Mouse (Mus musculus) embryonic facial prominence, embryonic 15.5 days (tissue): ENCODE measurements at regions not wholly inside any gene's neighbourhood (a gene's known extent, or its start where the extent isn't known, plus 50 kb on each side); places are given as distances from the start of the nearest gene placed in this dataset.
A peak's percentile ranks its signal among the peaks of the same experiment; 100 is the strongest.

Experiments
- ATAC-seq: fragments of 200-750 bp; cut with Nextera tagmentation; 2 replicates; pipeline ENCODE4 v1.8.0; 2017; ENCODE audit warnings: low read depth, moderate TSS enrichment; ENCODE audit not compliant: insufficient number of reproducible peaks, low FRiP score, low TSS enrichment
- H3K27ac ChIP-seq: fragments of 300-500 bp; sonication (generic); replicated peaks from 2 replicates; pipeline ENCODE4 v1.5.1; 2015; ENCODE audit warnings: mild to moderate bottlenecking, inconsistent platforms
- H3K27me3 ChIP-seq: fragments of 300-500 bp; sonication (generic); 2 replicates; pipeline ENCODE4 v1.6.1; 2015; ENCODE audit warnings: inconsistent platforms
- H3K36me3 ChIP-seq: fragments of 300-500 bp; sonication (generic); 2 replicates; pipeline ENCODE4 v1.6.1; 2015; ENCODE audit warnings: mild to moderate bottlenecking, inconsistent platforms
- H3K4me1 ChIP-seq: fragments of 300-500 bp; sonication (generic); 2 replicates; pipeline ENCODE4 v1.6.1; 2015; ENCODE audit warnings: inconsistent platforms
- H3K4me2 ChIP-seq: fragments of 300-500 bp; sonication (generic); replicated peaks from 2 replicates; pipeline ENCODE4 v1.6.1; 2015; ENCODE audit warnings: mild to moderate bottlenecking, inconsistent platforms
- H3K4me3 ChIP-seq: fragments of 300-500 bp; sonication (generic); replicated peaks from 2 replicates; pipeline ENCODE4 v1.5.1; 2015; ENCODE audit warnings: mild to moderate bottlenecking, inconsistent platforms
- H3K9ac ChIP-seq: fragments of 300-500 bp; sonication (generic); 2 replicates; pipeline ENCODE4 v1.6.1; 2015; ENCODE audit warnings: inconsistent platforms
- H3K9me3 ChIP-seq: fragments of 300-500 bp; sonication (generic); replicated peaks from 2 replicates; pipeline ENCODE4 v1.6.1; 2016; ENCODE audit warnings: inconsistent platforms
- WGBS: fragments of 180-500 bp; shearing (Covaris S2); methylation state at CpG from one replicate; pipeline ENCODE4 v1.1.7; 2015; 5-methylcytosine and 5-hydroxymethylcytosine counted together

- Histone ChIP-seq H3K9me3 (no peaks in the 10 kb centered on the region), H3K4me3 (no peak overlapping the region), H3K27ac (no peak overlapping the region), H3K9ac (no peak overlapping the region), H3K4me1 (no peaks in the 10 kb centered on the region), H3K36me3 (no peaks in the 10 kb centered on the region), H3K27me3 (no peaks in the 10 kb centered on the region; the same call in 1 of the 2 replicates), H3K4me2 (no peak overlapping the region)
- WGBS: 80% methylated on average over 4 of the region's 4 CpGs
- no peak for ATAC-seq
Observed at GRCm38 (mm10) chr1:61050346-61050745, 72.6 kb downstream of the Icos start.

DNA sequence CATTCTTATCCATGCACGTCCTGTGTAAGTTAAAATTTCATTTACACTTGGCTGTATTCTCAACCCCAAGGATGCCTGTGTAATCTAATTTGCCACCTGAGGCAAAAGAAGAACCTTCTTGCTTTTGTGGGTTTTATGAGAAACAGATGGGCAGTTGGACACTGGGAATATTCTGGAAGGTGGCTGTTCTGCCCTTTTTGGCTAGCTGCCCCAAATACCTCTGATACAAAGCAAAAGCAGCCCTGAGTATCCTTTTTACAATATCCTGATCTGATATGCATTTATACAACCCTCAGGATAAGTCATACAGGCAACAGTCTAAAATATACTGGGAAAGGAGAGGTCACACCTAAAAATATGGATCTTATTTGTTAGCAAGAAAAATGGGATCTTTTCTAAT, 75.9 kb downstream of the Icos start:
- no peak for ATAC-seq
- no peak overlapping the region for H3K27ac ChIP-seq
- no peak overlapping the region for H3K4me3 ChIP-seq
- no peak overlapping the region for H3K9ac ChIP-seq
- WGBS: 32% methylated on average over 1 of the region's 1 CpGs
- no peaks in the 10 kb centered on the region for H3K9me3 ChIP-seq
- no peaks in the 10 kb centered on the region for H3K36me3 ChIP-seq
- H3K27me3 ChIP-seq: no peaks in the 10 kb centered on the region; the same call in 1 of the 2 replicates
- H3K4me1 ChIP-seq: no peaks in the 10 kb centered on the region
- no peak overlapping the region for H3K4me2 ChIP-seq

DNA sequence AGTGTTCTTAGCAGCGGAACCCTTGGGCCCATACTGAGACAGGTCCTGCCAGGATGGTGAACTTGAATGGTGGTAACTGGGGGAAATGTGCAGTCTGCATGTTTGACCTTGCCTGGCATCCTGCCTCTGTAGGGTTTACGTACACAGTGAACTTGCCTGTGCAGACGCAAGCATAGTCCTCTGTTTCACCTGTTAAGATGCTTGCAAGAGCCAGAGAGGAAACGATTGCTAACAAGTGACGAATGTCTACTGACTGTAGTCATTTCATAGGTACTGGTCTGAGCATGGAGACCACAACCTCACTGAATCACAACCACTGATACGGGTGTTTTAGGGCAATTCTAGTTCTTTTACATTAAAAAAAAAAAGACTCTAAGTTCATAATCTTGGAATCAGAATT, 76.7 kb downstream of the Icos start:
- H3K4me3 ChIP-seq: no peak overlapping the region
- no peak overlapping the region for H3K27ac ChIP-seq
- H3K27me3 ChIP-seq: no peaks in the 10 kb centered on the region; the same call in 1 of the 2 replicates
- H3K4me1 ChIP-seq: no peaks in the 10 kb centered on the region
- no peak overlapping the region for H3K4me2 ChIP-seq
- no peaks in the 10 kb centered on the region for H3K36me3 ChIP-seq
- H3K9ac ChIP-seq: no peak overlapping the region
- 77% methylated on average over 6 of the region's 6 CpGs for WGBS
- no peak for ATAC-seq
- no peaks in the 10 kb centered on the region for H3K9me3 ChIP-seq

DNA sequence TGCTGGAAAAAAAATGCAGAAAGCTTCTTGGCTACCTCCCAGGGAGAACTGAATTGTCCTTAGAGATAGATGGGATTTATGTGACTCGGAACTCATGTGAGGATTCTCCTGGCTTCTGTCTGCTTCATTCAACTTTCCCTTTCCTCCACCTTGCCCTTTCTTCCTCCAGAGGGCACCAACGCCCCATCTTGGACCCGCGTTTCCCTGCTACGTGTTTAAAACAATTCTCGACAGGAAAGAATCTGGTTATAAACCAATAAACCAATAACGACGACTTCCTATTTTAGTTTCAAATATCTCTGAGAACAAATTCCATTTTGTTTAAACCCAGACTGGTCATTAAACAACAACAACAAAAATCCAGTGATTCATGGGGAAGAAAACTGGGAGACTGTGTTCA, 77.4 kb downstream of the Icos start:
- ATAC-seq: no peak
- 4% methylated on average over 8 of the region's 8 CpGs for WGBS
- H3K36me3 ChIP-seq: no peaks in the 10 kb centered on the region
- H3K4me2 ChIP-seq: no peak overlapping the region; the same call in 1 of the 2 replicates
- no peaks in the 10 kb centered on the region; the same call in 1 of the 2 replicates for H3K27me3 ChIP-seq
- H3K9me3 ChIP-seq: no peaks in the 10 kb centered on the region
- no peak overlapping the region for H3K4me3 ChIP-seq
- no peaks in the 10 kb centered on the region for H3K4me1 ChIP-seq
- H3K9ac ChIP-seq: no peak overlapping the region
- no peak overlapping the region for H3K27ac ChIP-seq

GRCm38 (mm10) chr1:61059910-61060536, 82.3 kb downstream of the Icos start:
- Histone ChIP-seq H3K36me3 (no peaks in the 10 kb centered on the region), H3K4me1 (no peaks in the 10 kb centered on the region), H3K27me3 (no peaks in the 10 kb centered on the region), H3K4me2 (no peak overlapping the region), H3K9me3 (no peaks in the 10 kb centered on the region), H3K27ac (no peak overlapping the region), H3K4me3 (no peak overlapping the region), H3K9ac (no peak overlapping the region)
- 40% methylated on average over 11 of the region's 11 CpGs for WGBS
- ATAC-seq: peak; percentile 34

GRCm38 (mm10) chr1:61061892-61062460, 84.2 kb downstream of the Icos start:
- Histone ChIP-seq H3K4me3 (no peak overlapping the region), H3K9ac (no peak overlapping the region), H3K9me3 (no peaks in the 10 kb centered on the region), H3K36me3 (no peaks in the 10 kb centered on the region), H3K27me3 (no peaks in the 10 kb centered on the region), H3K4me2 (no peak overlapping the region), H3K27ac (peak overlapping the region; percentile 58; the same call in 1 of the 2 replicates), H3K4me1 (no peaks in the 10 kb centered on the region)
- WGBS: 34% methylated on average over 3 of the region's 3 CpGs
- ATAC-seq: no peak

DNA sequence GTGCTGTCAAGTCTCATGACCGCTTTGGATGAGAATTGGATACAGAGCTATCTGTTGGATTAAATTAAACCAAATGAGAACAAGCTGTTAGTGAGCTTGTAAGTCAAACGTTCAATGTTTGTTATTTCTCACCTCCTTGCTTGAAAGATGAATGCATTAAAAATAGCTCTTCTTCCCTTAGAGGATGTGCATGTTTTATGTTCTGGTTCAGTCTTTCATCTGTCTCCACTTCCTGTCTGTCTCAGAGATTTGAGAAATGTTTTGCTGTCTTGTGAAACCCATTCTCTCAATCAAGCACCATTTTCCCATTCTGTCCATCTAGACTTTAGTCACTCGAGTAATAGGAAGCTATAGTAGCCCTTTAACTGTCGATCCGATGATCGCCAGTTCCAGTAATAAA, 90.4 kb downstream of the Icos start:
- Histone ChIP-seq H3K4me3 (no peak overlapping the region), H3K27ac (no peak overlapping the region), H3K4me2 (no peak overlapping the region), H3K27me3 (no peaks in the 10 kb centered on the region), H3K9me3 (no peaks in the 10 kb centered on the region), H3K36me3 (no peaks in the 10 kb centered on the region), H3K9ac (no peak overlapping the region), H3K4me1 (no peaks in the 10 kb centered on the region)
- 66% methylated on average over 6 of the region's 6 CpGs for WGBS
- no peak for ATAC-seq

DNA sequence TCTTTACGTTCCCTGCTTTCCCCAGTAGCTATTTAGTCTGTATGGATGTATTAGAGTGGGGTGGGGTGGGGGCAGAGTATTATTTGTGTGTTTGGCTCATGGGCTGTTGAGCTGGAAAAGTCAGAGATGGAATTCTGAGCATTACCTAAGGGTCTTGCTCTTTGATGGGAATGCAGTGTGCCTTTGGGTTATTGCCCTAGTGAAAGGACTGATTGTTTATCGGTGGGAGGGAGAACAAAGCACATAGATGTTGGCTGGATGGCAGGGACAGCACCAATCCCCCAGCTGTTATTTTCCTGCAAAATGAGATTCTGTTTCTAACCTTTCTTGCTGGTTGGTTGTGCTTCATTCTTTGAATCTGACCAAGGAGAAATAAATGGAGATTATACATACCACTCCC, 96.4 kb downstream of the Icos start:
- H3K4me2 ChIP-seq: no peak overlapping the region

GRCm38 (mm10) chr1:61075335-61075734, 97.6 kb downstream of the Icos start:
- Histone ChIP-seq H3K27ac (no peak overlapping the region), H3K9ac (no peak overlapping the region), H3K9me3 (no peaks in the 10 kb centered on the region), H3K4me2 (no peak overlapping the region), H3K36me3 (no peaks in the 10 kb centered on the region), H3K27me3 (no peaks in the 10 kb centered on the region), H3K4me3 (no peak overlapping the region), H3K4me1 (no peaks in the 10 kb centered on the region)
- WGBS: 81% methylated on average over 1 of the region's 1 CpGs
- no peak for ATAC-seq

More for the DNA sequence above, 96.4 kb downstream of the Icos start:
- H3K36me3 ChIP-seq: no peaks in the 10 kb centered on the region
- no peak overlapping the region for H3K4me3 ChIP-seq
- H3K27me3 ChIP-seq: no peaks in the 10 kb centered on the region
- H3K4me1 ChIP-seq: no peaks in the 10 kb centered on the region
- no peak for ATAC-seq
- H3K9ac ChIP-seq: no peak overlapping the region
- no peaks in the 10 kb centered on the region for H3K9me3 ChIP-seq
- 45% methylated on average over 2 of the region's 2 CpGs for WGBS
- H3K27ac ChIP-seq: no peak overlapping the region

DNA sequence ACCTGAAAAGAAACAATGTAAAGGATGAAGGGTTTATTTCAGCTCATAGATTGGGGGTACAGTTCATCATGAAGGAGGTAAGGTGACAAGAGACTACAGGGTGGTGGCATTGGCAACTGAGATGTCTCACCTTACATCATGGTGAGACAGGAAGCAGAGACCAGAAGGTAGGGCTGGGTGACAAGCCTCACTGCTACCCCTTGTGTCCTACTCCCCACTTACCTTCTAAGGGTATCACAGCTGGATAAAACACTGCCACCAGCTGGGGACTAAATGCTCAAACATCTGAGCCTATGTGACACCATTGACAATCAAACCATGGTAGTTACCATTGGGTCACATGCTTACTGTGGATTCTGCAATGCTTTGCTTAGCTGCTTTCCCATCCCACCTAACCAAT, 107.0 kb downstream of the Icos start:
- Histone ChIP-seq H3K4me1 (no peaks in the 10 kb centered on the region), H3K36me3 (no peaks in the 10 kb centered on the region), H3K9ac (no peak overlapping the region), H3K9me3 (no peaks in the 10 kb centered on the region), H3K27me3 (0 out of 2 replicates have a peak, but pooled peaks cover 7% of the 10 kb centered on the region), H3K4me2 (no peak overlapping the region), H3K27ac (no peak overlapping the region), H3K4me3 (no peak overlapping the region)
- ATAC-seq: no peak

DNA sequence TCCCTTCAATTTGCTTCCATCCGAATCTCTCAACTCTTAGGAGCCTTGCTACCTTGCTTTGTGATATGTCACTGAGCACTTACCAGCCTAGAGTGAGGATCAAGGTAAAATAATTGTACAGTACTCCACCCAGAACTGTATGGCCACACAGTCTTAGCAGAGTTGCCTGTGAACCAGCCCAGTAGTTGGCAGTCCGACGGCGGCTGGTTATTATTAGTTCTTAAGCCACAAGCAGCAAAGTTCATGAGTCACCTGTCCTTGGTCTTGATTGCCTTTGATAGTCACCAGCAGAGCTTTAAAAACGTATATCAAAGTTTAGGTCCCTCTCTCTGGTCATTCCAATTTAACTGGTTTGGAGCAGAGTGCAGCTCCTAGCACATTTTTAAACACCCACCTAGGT, 109.1 kb downstream of the Icos start:
- H3K27me3 ChIP-seq: 0 out of 2 replicates have a peak, but pooled peaks cover 7% of the 10 kb centered on the region
- no peak overlapping the region for H3K4me2 ChIP-seq
- ATAC-seq: no peak
- H3K9me3 ChIP-seq: no peaks in the 10 kb centered on the region
- H3K9ac ChIP-seq: no peak overlapping the region
- H3K27ac ChIP-seq: no peak overlapping the region
- no peaks in the 10 kb centered on the region for H3K4me1 ChIP-seq
- WGBS: 80% methylated on average over 5 of the region's 5 CpGs
- no peaks in the 10 kb centered on the region for H3K36me3 ChIP-seq
- no peak overlapping the region for H3K4me3 ChIP-seq

- Histone ChIP-seq H3K27ac (no peak overlapping the region), H3K4me2 (no peak overlapping the region), H3K9me3 (no peaks in the 10 kb centered on the region), H3K36me3 (no peaks in the 10 kb centered on the region), H3K27me3 (0 out of 2 replicates have a peak, but pooled peaks cover 7% of the 10 kb centered on the region), H3K9ac (no peak overlapping the region), H3K4me1 (no peaks in the 10 kb centered on the region), H3K4me3 (no peak overlapping the region)
- 37% methylated on average over 1 of the region's 1 CpGs for WGBS
- no peak for ATAC-seq
Observed at GRCm38 (mm10) chr1:61090801-61091200, 113.1 kb downstream of the Icos start.
